Mouse (Mus musculus): Measurements from ENCODE around the gene Wnk4. TPM values are rescaled to one million over a fixed set of nuclear protein-coding genes. Genes with fewer than 3 reads are reported as not detected.

Wnk4 gene
- total RNA-seq, 2 experiments from 2014 or later = 3.1 to 5.9 TPM

DNA sequence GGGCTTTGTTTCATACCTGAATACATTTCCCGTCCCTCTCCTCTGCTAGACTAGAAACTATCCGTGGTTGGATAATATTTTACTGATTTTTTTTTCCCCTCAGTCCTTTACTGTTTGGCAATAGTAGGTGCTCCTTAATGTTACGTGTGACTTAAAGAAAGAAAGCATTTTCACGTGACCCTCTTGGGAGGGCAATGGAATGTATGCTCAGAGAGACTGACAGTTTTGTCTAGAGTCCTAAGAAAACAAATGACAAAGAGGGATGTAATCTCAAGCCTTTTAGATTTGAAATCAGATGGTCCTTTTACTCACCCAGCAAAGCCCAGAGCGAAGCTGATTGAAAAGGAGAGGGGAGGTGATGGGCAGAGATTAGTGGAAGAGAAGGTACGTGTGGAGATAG is 5.5 kb downstream of the Wnk4 start:
- ATAC-seq (replicated peaks; ENCODE audit: low FRiP score, poor library complexity, severe bottlenecking) = no peak

DNA sequence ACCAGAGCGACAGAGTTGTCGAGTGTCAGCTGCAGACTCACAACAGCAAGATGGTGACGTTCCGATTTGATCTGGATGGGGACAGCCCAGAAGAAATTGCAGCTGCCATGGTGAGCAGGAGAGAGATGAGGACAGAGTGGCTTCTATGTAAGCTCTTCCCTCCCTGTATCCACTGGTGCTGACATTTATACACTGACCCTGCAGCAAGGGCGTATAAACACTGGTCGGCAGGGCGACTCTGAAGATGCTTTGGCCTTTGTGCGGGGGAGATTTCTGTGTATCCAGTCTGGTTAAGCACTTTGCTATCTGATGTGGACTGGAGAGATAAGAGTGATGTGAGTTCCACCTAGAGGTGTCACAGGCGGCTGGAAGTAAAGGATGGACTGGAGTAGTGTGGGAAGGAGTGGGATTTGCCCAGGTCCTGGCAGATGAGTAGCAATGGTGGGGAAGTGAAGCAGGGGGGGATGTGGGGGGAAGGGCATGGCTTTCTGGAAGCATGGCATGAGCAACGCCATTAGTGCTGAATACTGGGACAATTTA is 9.3 kb downstream of the Wnk4 start:
- ATAC-seq (replicated peaks; ENCODE audit: low FRiP score, poor library complexity, severe bottlenecking) = no peak

DNA sequence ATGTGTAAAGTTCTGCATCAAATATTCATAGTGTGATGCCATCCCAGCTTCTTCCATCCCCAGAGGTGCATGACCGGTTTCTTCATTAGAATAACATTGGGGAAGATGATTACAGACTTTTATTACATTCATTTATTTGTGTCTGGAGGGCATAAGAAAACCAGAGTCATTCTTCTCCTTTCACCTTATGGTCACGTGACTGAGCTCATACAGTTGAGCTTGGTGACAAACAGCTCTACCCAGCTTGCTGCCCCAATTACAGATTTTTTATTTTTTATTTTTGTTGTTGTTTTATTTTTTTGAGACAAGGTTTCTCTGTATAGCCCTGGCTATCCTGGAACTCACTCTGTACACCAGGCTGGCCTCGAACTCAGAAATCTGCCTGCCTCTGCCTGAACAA is 12.1 kb downstream of the Wnk4 start:
- ATAC-seq (replicated peaks; ENCODE audit: low FRiP score, poor library complexity, severe bottlenecking) = no peak

GRCm38 (mm10) chr11:101275309-101275708 is 14.9 kb downstream of the Wnk4 start:
- no peak for ATAC-seq (replicated peaks; ENCODE audit: low FRiP score, poor library complexity, severe bottlenecking)

GRCm38 (mm10) chr11:101276319-101277070 is 16.1 kb downstream of the Wnk4 start:
- no peak for ATAC-seq (replicated peaks; ENCODE audit: low FRiP score, poor library complexity, severe bottlenecking)

- no peak for ATAC-seq (replicated peaks; ENCODE audit: low FRiP score, poor library complexity, severe bottlenecking)
Measured at GRCm38 (mm10) chr11:101277381-101278222, 17.2 kb downstream of the Wnk4 start.

- ATAC-seq (replicated peaks; ENCODE audit: low FRiP score, poor library complexity, severe bottlenecking) = peak; percentile 97
Measured at GRCm38 (mm10) chr11:101278223-101279192, 18.1 kb downstream of the Wnk4 start, which contains the start of the genes Cntd1 and Coa3. TSS of gene Cntd1 (plus strand) at chr11:101279012. TSS of gene Coa3 (minus strand) at chr11:101279114.

GRCm38 (mm10) chr11:101279193-101279569 is 18.8 kb downstream of the Wnk4 start:
- peak; percentile 72 for ATAC-seq (replicated peaks; ENCODE audit: low FRiP score, poor library complexity, severe bottlenecking)

- no peak for ATAC-seq (replicated peaks; ENCODE audit: low FRiP score, poor library complexity, severe bottlenecking)
Measured at GRCm38 (mm10) chr11:101280837-101281236, 20.5 kb downstream of the Wnk4 start.

GRCm38 (mm10) chr11:101282896-101283295 is 22.5 kb downstream of the Wnk4 start:
- no peak for ATAC-seq (replicated peaks; ENCODE audit: low FRiP score, poor library complexity, severe bottlenecking)

DNA sequence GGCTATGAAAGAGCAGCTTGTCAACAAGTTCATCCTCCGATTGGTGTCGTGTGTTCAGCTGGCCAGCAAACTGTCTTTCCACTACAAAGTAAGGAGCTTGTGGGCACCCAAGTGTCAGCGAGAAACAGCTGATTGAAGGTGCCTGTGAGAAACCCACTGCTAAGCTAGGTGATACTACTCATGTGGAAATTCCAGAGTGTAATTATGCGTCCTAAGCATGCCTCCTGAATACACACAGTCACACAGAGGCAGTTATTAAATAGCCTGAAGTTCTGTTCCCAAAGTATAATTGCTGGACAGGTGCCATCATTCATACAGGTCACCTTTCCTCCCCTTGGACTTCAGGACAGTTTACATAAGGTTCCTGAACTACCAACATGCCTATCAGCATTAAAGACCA is 23.4 kb downstream of the Wnk4 start:
- no peak for ATAC-seq (replicated peaks; ENCODE audit: low FRiP score, poor library complexity, severe bottlenecking)

GRCm38 (mm10) chr11:101287306-101287705 is 26.9 kb downstream of the Wnk4 start:
- ATAC-seq (replicated peaks; ENCODE audit: low FRiP score, poor library complexity, severe bottlenecking) = no peak

DNA sequence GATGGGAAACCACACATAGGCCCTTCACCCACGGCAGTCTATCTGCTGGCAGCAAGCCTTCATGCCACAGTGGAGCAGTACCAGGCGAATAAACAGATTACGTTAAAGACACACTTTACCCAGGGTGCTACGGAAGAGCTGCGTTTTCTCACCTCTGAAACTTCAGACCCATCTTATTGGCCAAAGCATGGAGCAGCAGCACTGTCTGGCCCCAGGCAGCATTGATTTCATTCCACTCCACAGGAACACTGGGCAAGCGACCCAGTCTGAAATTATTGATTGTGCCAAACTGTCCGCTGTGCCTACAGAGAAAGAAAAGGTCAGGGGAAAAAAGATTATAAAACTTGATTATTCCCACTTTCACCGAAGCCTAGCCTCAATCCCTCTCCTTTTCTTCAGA is 30.9 kb downstream of the Wnk4 start:
- no peak for ATAC-seq (replicated peaks; ENCODE audit: low FRiP score, poor library complexity, severe bottlenecking)

DNA sequence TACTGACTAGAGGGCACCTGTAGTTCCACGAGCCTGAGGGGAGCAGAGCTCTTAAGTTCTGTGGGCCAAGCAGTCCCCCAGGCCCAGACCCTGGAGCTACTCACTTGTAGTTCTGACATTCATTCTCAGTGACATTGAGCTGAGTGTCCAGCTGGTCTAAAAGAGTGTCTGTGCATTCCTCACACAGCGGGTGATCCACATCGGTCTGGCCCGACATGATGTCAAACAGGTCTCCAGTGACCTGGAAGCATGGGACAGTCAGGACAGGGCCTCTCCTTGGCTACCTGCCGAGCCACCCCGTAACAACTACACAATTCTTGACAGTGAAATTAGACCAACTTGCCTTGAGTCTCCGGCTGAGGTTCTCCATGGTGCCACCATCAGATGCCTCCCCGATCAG is 34.8 kb downstream of the Wnk4 start:
- no peak for ATAC-seq (replicated peaks; ENCODE audit: low FRiP score, poor library complexity, severe bottlenecking)

GRCm38 (mm10) chr11:101300881-101301280 is 40.5 kb downstream of the Wnk4 start:
- ATAC-seq (replicated peaks; ENCODE audit: low FRiP score, poor library complexity, severe bottlenecking) = 0 out of 2 replicates have a peak, but pooled peaks have one; percentile 45

GRCm38 (mm10) chr11:101301299-101302003 is 41.1 kb downstream of the Wnk4 start:
- peak; percentile 48 for ATAC-seq (replicated peaks; ENCODE audit: low FRiP score, poor library complexity, severe bottlenecking)

- ATAC-seq (replicated peaks; ENCODE audit: low FRiP score, poor library complexity, severe bottlenecking) = peak; percentile 94
Measured at GRCm38 (mm10) chr11:101302004-101302798, 41.8 kb downstream of the Wnk4 start, which contains the start of gene Becn1. TSS of gene Becn1 (minus strand) at chr11:101302286.

- ATAC-seq (replicated peaks; ENCODE audit: low FRiP score, poor library complexity, severe bottlenecking) = no peak
Measured at GRCm38 (mm10) chr11:101307744-101308143, 47.4 kb downstream of the Wnk4 start.
